Mouse (Mus musculus) liver, embryonic 11.5 days (tissue): ENCODE results near the gene Rest. TPM values are rescaled to one million over a fixed set of nuclear protein-coding genes. Genes with fewer than 3 reads are reported as not detected.

Experiments used
- ATAC-seq: fragments of 200-750 bp; cut with Nextera tagmentation; replicated peaks from 2 replicates; pipeline ENCODE4 v1.8.0; 2017; ENCODE audit warnings: moderate number of reproducible peaks, mild to moderate bottlenecking, moderate TSS enrichment, moderate library complexity; ENCODE audit not compliant: low FRiP score
- DNase-seq: peaks from one replicate; pipeline ENCODE4 v3.0.0-alpha.2; 2017; ENCODE audit warnings: low spot score
- H3K27ac ChIP-seq: fragments of 300-500 bp; sonication (generic); 2 replicates; pipeline ENCODE4 v1.5.1; 2014; ENCODE audit warnings: mild to moderate bottlenecking, low read depth, low read length, control low read depth
- H3K27me3 ChIP-seq: fragments of 300-500 bp; sonication (generic); replicated peaks from 2 replicates; pipeline ENCODE4 v1.6.1; 2014; ENCODE audit warnings: low read length, mixed read lengths; ENCODE audit not compliant: control insufficient read depth, insufficient read depth
- H3K36me3 ChIP-seq: fragments of 300-500 bp; sonication (generic); 2 replicates; pipeline ENCODE4 v1.6.1; 2014; ENCODE audit warnings: mild to moderate bottlenecking, low read length, moderate library complexity, mixed read lengths; ENCODE audit not compliant: control insufficient read depth, insufficient read depth
- H3K4me1 ChIP-seq: fragments of 300-500 bp; sonication (generic); replicated peaks from 2 replicates; pipeline ENCODE4 v1.6.1; 2014; ENCODE audit warnings: low read length, mixed read lengths; ENCODE audit not compliant: control insufficient read depth, insufficient read depth
- H3K4me2 ChIP-seq: fragments of 300-500 bp; sonication (generic); 2 replicates; pipeline ENCODE4 v1.6.1; 2014; ENCODE audit warnings: mild to moderate bottlenecking, control low read depth, moderate library complexity
- H3K4me3 ChIP-seq: fragments of 300-500 bp; sonication (generic); 2 replicates; pipeline ENCODE4 v1.5.1; 2014; ENCODE audit warnings: low read depth, low read length, control low read depth
- H3K9ac ChIP-seq: fragments of 300-500 bp; sonication (generic); 2 replicates; pipeline ENCODE4 v1.6.1; 2014; ENCODE audit warnings: low read depth, low read length, control low read depth
- H3K9me3 ChIP-seq: fragments of 300-500 bp; sonication (generic); 2 replicates; pipeline ENCODE4 v1.6.1; 2016; ENCODE audit warnings: low read length, inconsistent platforms, mixed read lengths; ENCODE audit not compliant: control insufficient read depth
- WGBS: fragments of 180-500 bp; shearing (Covaris S2); extraction: QIAGEN DNeasy Blood & Tissue Kit; methylation state at CpG from one replicate; pipeline ENCODE4 v1.1.7; 2014; 5-methylcytosine and 5-hydroxymethylcytosine counted together
- microRNA-seq: library from miRNA; unstranded; fragments of <30 nt; microRNA quantifications from one replicate; pipeline ENCODE4, GENCODE M21; 2017; ENCODE audit warnings: borderline number of aligned reads
- polyA plus RNA-seq: library from polyadenylated mRNA; unstranded; fragments of >200 nt; fragmentation: Nextera tagmentation; extraction: Ambion mirVana; gene quantifications from 2 replicates; pipeline ENCODE4 v1.2.1, GENCODE M21; 2014

The Rest gene
- polyA plus RNA-seq, 1 experiment from 2014 or later, result 22.7 TPM

GRCm38 (mm10) chr5:77309051-77309906 is 44.0 kb downstream of the Rest start:
- DNase-seq (peak; percentile 72), ATAC-seq (peak; percentile 16)
- Histone ChIP-seq H3K36me3 (peaks cover 20% of the 10 kb centered on the region), H3K4me2 (peak overlapping the region; percentile 98), H3K4me1 (peaks cover 13% of the 10 kb centered on the region), H3K27ac (no peak overlapping the region; the same call in 1 of the 2 replicates), H3K9me3 (no peaks in the 10 kb centered on the region), H3K4me3 (peak overlapping the region; percentile 96), H3K9ac (peak overlapping the region; percentile 91), H3K27me3 (no peaks in the 10 kb centered on the region)
- WGBS, result under 1% methylated on average over 66 of the region's 76 CpGs

- H3K9ac ChIP-seq, result peak within 1 kb of the TSS; percentile 91
- H3K27ac ChIP-seq, result peak within 1 kb of the TSS; percentile 72
- H3K4me2 ChIP-seq, result peak within 1 kb of the TSS; percentile 98
- ATAC-seq, result peak; percentile 90
- no peaks in the 10 kb centered on the region for H3K27me3 ChIP-seq
- under 1% methylated on average over 85 of the region's 85 CpGs for WGBS
- H3K4me3 ChIP-seq, result peak within 1 kb of the TSS; percentile 96
- DNase-seq, result peak; percentile 98
- peaks cover 20% of the 10 kb centered on the region for H3K36me3 ChIP-seq
- H3K9me3 ChIP-seq, result no peaks in the 10 kb centered on the region
- H3K4me1 ChIP-seq, result peaks cover 13% of the 10 kb centered on the region
These were observed 44.9 kb downstream of the Rest start, which contains the start of the genes Noa1 and Polr2b for GRCm38 (mm10) chr5:77309924-77310772. Noa1 (minus strand) TSS chr5:77310084. Polr2b (plus strand) TSS chr5:77310147.

GRCm38 (mm10) chr5:77314206-77314605 is 48.9 kb downstream of the Rest start:
- Histone ChIP-seq H3K4me2 (no peak overlapping the region), H3K4me3 (no peak overlapping the region), H3K9ac (no peak overlapping the region), H3K27ac (no peak overlapping the region), H3K9me3 (no peaks in the 10 kb centered on the region), H3K27me3 (no peaks in the 10 kb centered on the region), H3K4me1 (peaks cover 5% of the 10 kb centered on the region; the same call in 1 of the 2 replicates), H3K36me3 (peaks cover 20% of the 10 kb centered on the region)
- DNase-seq (no peak), ATAC-seq (no peak)
- WGBS, result 90% methylated on average over 4 of the region's 4 CpGs

GRCm38 (mm10) chr5:77314986-77315385 is 49.7 kb downstream of the Rest start:
- H3K4me3 ChIP-seq, result no peak overlapping the region
- no peak overlapping the region for H3K27ac ChIP-seq
- ATAC-seq, result no peak
- H3K9ac ChIP-seq, result no peak overlapping the region
- no peak overlapping the region for H3K4me2 ChIP-seq
- no peaks in the 10 kb centered on the region for H3K9me3 ChIP-seq
- whole genome bisulfite sequencing, result 87% methylated on average over 6 of the region's 6 CpGs
- DNase-seq, result no peak
- H3K27me3 ChIP-seq, result no peaks in the 10 kb centered on the region
- H3K36me3 ChIP-seq, result peaks cover 21% of the 10 kb centered on the region
- peaks cover 5% of the 10 kb centered on the region; the same call in 1 of the 2 replicates for H3K4me1 ChIP-seq

GRCm38 (mm10) chr5:77324936-77325335 is 59.6 kb downstream of the Rest start:
- whole genome bisulfite sequencing, result 85% methylated on average over 1 of the region's 1 CpGs

GRCm38 (mm10) chr5:77330154-77330553 is 64.9 kb downstream of the Rest start:
- no peak overlapping the region for H3K9ac ChIP-seq
- no peak overlapping the region for H3K4me3 ChIP-seq
- H3K4me2 ChIP-seq, result no peak overlapping the region
- no peaks in the 10 kb centered on the region for H3K27me3 ChIP-seq
- no peak overlapping the region for H3K27ac ChIP-seq
- WGBS, result 88% methylated on average over 5 of the region's 5 CpGs
- DNase-seq, result no peak
- no peaks in the 10 kb centered on the region for H3K9me3 ChIP-seq
- H3K36me3 ChIP-seq, result peaks cover 30% of the 10 kb centered on the region
- ATAC-seq, result no peak
- no peaks in the 10 kb centered on the region for H3K4me1 ChIP-seq

More at GRCm38 (mm10) chr5:77324936-77325335, 59.6 kb downstream of the Rest start:
- Histone ChIP-seq H3K4me3 (no peak overlapping the region), H3K27ac (no peak overlapping the region), H3K9ac (no peak overlapping the region), H3K9me3 (no peaks in the 10 kb centered on the region), H3K4me1 (no peaks in the 10 kb centered on the region), H3K27me3 (no peaks in the 10 kb centered on the region), H3K4me2 (no peak overlapping the region), H3K36me3 (peaks cover 45% of the 10 kb centered on the region)
- no peak for DNase-seq
- ATAC-seq, result no peak

Small RNA genes lying within 50 kb of the gene (microRNA-seq; reads per million reads assigned to microRNA genes)
- 1.1 reads per million for gene Mir5098

Other genes starting within 250 kb of the Rest start
- gene Thegl, start 249.5 kb upstream of the Rest start, polyA plus RNA-seq, result 0.34 and 0.48 TPM in 2 replicates
- 0.15 TPM in 1 of 2 replicates, not detected in the other for gene Hopx, start 150.4 kb upstream of the Rest start, polyA plus RNA-seq
- gene Spink2, start 54.0 kb upstream of the Rest start, polyA plus RNA-seq, result 0.29 TPM in 1 of 2 replicates, not detected in the other
- gene Noa1, start 44.6 kb downstream of the Rest start, polyA plus RNA-seq, result 57.7 and 61.8 TPM in 2 replicates
- gene Polr2b, start 44.7 kb downstream of the Rest start, polyA plus RNA-seq, result 70.0 and 81.3 TPM in 2 replicates
- gene Igfbp7, start 142.6 kb downstream of the Rest start, polyA plus RNA-seq, result 8.2 and 8.6 TPM in 2 replicates